Mouse (Mus musculus) heart, postnatal 36 days (tissue): Measurements from ENCODE around the gene Ager. TPM values are rescaled to one million over a fixed set of nuclear protein-coding genes. Genes with fewer than 3 reads are reported as not detected.

Experiments used
- DNase-seq, 2 experiments: peaks; one replicate each; pipeline ENCODE4 v3.0.0; 2021 to 2022
- intact Hi-C: fragments of 180-260 bp; cut with DNase I; formaldehyde crosslinking; loops from one replicate; pipeline ENCODE4 v1.15.1; 2025
- total RNA-seq, 2 experiments: library from RNA; stranded (reverse); gene quantifications; 2 replicates each; pipeline ENCODE4 v1.2.3; 2021

Ager gene
- under 1 TPM; 0.24 to 0.47 TPM for total RNA-seq

DNA sequence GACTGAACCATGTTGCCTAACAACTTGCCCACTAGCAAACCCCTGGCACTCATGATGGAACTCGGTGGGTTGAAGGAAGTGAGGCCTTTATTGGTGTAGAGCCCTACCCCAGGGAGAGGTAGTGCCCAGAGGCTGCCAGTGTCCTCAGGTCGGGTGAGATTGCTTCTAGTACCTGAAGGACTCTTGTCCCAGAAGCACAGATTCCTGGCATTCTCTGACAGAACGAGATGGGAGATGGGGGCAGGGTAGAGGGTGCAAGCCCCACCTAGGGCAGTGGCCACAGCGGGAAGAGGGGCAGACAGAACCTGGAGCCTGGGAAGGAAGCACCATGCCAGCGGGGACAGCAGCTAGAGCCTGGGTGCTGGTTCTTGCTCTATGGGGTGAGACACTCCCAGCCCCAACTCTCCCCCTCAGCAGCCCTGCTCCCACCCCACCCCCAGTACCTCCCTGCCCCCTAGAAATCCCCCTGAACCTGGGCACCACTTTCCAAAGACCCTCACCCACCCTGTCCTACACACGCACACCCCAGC lies at the start of gene Ager:
Ager (plus strand) TSS at position 297 of the 530 bp plus-strand sequence.
- intact Hi-C loops = no loop called here
- no peak for DNase-seq

DNA sequence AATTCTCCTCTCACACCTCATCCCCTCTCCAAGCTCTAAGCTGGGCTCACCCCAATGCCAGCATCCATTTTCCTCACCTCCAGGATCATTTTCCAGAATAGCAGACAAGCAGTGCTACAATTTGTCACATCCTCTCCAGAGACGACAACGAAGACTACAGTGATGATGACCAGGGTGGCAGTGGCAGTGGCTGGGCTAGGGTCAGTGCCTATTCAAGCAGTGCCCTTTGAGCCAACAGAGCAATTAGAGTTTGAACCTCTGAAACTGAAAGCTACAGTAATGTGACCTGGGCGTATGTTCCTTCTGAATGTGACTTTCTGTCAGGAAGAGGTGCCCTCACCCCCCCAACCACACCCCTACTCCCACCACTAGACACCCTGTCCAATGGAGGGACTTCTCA lies 48.5 kb upstream of the Ager start:
- intact Hi-C loops = no loop called here
- no peak for DNase-seq

DNA sequence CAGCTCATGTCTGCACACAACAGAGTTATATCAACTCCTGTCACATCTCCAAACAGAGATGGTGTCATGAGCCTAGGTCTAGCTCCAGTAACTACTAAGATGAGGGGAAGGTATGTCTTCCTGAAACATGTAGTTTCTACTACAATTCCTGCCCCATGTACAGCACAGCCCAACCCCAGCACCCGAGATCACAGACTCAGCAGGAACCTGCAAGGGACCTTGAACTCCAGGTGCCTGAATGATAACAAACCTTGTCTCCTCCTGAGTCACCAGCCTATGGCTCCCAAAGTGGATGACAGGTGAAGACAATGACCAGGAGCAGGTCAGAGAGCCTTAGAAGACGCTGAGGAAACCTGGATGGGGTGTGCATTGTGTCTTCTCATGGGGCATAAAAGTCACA lies 47.8 kb upstream of the Ager start:
- DNase-seq = no peak
- intact Hi-C loops = no loop called here

DNA sequence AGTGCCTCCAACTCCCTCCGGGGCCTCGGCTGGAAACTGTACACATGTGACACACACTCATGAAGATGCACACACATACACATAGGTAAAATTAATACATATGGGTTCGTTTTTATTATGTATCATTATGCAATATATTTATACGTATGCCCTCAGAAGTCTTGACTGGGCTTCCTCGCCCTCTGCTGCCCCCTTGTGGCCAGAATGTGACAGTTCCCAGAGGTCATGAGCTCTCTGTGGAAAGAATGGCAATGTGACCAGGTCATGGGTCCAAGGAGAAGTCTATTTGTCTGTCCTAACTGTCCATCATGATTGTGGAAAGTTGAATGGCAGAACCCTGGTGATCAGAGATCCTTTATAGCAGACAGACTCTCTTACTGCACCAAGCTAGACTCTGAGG lies 42.2 kb upstream of the Ager start:
- intact Hi-C loops = loop anchor here (1.0 to 2.0 kb wide), 2 partner anchors 64 to 115 kb away; no protein-coding TSS in a partner anchor

DNA sequence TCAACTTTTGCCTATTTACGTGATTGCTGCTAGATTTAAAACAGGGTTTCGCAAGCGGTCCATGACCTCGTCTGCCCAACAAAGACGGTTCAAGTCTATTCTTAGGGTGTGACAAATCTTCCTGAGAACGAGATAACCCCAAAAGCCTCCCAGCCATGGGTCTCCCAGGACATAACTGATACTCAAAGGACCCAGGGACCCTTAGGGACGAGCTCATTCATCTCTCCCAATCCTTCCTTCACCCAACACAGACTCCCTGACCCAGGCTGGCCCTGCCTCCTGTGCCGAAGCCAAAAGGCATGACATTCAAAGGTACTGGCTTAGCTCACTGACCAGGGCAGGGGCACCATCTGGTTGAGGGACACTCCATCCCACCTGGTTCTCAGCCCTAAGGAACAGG lies 41.3 kb upstream of the Ager start:
- DNase-seq = no peak
- intact Hi-C loops = no loop called here

More for the DNA sequence above, 42.2 kb upstream of the Ager start:
- peak; percentile 80 to 90 for DNase-seq

DNA sequence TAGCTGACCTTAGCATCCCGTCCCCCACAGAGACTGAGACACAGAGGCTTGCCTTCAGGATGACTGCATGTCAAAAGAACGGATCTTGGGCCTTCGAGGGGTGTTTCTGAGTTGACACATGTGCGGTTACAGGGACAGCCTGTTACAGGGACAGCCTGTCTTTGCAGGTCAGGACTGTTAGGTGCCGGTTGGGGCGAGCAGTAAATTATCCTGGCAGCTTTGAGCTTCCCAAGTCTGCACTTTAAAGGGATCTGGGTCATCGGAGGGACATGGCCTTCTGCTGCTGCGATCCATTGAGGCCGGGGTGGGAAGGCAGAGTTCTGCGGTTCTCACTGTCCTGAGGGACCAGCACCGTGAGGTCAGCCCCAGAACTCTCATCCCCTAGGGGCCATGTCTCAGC lies 40.3 kb upstream of the Ager start:
- intact Hi-C loops = no loop called here

DNA sequence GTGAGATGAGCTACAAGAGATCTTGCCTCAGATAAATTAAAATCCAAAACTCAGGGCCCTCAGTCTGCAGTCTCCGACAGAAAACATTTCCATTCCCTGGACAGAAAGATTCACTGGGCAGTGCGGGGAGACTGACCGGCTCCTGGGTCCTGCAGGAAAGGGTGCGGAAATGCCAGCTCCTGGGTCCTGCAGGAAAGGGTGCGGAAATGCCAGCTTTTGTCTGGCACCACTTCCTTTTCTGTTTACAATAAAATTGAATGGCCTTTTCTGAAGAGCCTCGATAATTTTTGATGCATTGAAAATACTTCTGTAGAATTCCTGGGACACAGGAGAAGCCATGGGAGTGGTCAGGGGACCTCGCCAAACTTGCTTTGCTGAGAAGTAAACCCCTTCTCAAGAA lies 38.5 kb upstream of the Ager start:
- intact Hi-C loops = no loop called here
- no peak for DNase-seq

More for the DNA sequence above, 40.3 kb upstream of the Ager start:
- no peak for DNase-seq

DNA sequence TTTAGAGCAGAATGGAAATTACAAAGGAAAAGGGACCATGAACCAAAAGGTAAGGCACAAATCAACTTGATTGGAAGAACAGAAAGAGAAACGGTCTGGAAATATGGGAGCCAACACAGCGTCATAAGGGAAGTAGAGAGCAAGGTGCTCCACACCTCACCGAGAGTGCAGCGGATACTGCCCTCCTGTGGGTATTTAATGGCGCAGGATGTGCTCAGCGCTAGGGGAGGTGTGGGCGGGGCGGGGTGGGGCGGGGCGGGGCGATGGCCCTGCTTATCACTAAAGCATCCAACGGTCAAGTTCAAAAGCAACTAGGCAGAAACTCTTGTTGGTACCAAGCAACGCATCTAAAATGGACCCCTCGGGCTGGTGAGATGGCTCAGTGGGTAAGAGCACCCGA lies 37.8 kb upstream of the Ager start:
- intact Hi-C loops = no loop called here
- no peak for DNase-seq

DNA sequence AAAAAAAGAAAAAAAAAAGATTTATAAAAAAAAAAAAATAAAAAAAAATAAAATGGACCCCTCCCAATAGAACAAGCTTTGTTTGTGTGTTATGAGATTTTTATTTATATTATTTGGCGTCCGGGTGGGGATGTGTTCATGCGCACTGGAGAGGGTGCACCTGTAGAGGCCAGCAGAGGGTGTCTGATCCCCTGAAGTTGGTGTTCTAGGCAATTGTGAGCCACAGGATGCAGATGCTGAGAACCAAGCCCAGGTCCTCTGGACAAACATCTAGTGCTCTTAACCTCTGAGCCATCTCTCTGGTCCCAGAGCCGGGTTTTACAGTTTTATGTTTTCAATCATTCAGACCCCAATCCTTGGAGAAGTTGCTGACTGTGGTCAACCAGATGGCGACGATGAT lies 37.2 kb upstream of the Ager start:
- intact Hi-C loops = no loop called here
- no peak for DNase-seq

DNA sequence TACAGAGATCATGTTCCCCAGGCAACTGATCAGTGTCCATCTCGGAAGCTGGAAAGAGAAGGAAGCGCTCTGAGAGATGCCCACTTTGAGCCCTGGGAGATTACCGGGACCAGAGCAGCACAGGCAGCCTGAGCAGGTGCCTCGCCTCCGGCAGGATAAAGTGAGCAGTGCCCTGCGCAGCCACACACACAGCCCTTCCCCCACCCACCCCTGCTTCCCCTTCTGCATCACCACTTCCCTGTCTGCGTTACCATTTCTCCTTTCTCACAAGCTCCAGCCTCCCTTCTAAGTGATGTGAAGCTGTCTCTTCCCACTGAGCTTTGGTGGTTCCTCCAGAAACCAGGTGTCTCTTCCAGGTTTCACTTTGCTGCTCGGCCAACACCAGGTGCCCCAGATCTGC lies 36.5 kb upstream of the Ager start:
- intact Hi-C loops = no loop called here
- DNase-seq = no peak

DNA sequence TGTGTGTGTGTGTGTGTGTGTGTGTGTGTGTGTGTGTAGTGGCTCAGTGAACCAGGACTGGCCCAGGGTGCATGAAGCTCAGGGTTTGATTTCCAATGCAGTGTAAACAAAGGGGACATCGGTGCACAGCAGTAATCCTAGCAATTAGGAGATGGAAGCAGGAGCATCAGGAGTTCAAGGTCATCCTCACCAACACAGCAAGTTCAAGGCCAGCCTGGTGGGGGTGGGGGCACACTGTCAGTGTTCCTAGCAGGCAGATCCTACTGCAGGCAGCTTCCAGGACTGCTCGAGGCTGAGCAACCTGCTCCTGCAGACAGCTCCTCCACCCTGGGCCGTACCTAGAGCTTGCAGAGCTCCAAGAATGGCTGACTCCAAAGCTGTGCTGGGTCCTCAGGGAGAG lies 35.1 kb upstream of the Ager start:
- intact Hi-C loops = no loop called here
- no peak for DNase-seq

DNA sequence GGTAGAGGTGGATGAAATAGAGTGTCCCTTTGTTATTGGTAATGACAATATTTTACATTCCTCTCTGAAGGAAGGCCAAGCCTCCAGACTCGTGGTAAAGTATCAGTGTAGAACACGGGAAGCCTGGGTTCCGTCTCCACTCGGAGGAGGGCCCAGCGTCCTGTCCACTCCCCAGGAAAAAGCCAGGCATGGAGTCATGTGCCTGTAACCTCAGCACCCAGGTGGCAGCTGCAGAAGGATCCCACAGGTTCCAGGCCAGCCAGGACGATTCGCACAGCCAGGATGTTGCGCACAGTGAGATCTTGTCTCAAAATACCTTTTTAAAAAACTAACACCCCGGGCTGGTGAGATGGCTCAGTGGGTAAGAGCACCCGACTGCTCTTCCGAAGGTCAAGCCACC lies 34.3 kb upstream of the Ager start:
- DNase-seq = no peak
- intact Hi-C loops = no loop called here

DNA sequence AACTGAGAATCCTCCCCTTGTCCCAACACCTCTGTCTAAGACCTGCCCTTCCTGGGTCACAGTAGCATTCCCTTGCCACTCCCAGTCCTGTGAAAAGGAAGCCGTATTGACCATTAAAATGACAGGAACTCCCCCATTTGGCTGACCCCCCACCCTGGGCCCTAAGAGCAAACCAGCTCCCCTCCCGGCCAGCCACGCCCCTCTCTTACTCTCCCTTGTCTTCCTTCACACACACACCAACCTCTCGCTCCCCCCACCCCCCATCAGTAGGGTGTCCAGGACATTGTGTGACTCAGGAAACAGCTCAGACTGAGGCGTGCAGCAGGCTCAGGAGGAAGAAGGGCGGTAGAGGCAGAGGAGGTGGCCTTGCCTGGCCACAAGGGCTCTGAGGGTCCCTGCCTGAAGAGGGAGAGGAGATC lies 33.6 kb upstream of the Ager start, which contains the start of gene Notch4:
Notch4 (plus strand) TSS at position 266 of the 419 bp plus-strand sequence.
- intact Hi-C loops = loop anchor here (2.0 kb wide), 1 partner anchor 23 kb away; no protein-coding TSS in a partner anchor
- peak; percentile 60 to 64 for DNase-seq

DNA sequence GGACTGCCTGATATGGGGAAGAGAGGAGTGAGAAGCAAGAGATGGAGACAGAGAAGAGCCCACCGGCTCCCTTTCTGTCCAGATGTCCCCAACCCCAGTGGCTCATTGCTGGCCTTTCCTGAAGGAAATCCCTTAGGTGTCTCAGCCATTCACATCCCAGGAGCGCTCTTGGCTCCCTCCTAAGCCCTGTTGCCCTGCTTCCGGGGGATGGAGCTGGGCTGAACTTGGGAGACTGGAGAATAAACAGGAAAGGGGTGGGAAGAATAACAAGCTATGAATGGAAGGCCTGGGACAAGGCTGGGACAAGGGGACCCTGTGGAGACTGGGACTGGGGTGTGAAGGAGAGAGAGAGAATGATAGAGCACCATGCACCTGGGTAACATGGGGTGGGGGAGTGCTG lies 32.9 kb upstream of the Ager start:
- DNase-seq = peak; percentile 54 to 56
- intact Hi-C loops = loop anchor here (2.0 kb wide), 1 partner anchor 22 kb away; no protein-coding TSS in a partner anchor

DNA sequence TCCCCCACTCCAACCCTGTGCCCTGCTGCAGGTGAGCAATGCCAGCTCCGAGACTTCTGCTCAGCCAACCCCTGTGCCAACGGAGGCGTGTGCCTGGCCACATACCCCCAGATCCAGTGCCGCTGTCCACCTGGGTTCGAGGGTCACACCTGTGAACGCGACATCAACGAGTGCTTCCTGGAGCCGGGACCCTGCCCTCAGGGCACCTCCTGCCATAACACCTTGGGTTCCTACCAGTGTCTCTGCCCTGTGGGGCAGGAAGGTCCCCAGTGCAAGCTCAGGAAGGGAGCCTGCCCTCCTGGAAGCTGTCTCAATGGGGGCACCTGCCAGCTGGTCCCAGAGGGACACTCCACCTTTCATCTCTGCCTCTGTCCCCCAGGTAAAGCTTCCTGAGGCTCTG lies 30.4 kb upstream of the Ager start:
- no peak for DNase-seq
- intact Hi-C loops = no loop called here

DNA sequence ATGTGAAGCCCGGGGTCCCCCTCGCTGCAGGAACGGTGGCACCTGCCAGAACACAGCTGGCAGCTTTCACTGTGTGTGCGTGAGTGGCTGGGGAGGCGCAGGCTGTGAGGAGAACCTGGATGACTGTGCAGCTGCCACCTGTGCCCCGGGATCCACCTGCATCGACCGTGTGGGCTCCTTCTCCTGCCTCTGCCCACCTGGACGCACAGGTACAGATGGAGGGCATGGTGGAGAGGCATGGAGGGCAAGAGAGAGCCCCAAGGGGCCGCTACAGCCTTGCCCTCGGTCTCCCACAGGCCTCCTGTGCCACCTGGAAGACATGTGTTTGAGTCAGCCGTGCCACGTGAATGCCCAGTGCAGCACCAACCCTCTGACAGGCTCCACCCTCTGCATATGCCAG lies 29.2 kb upstream of the Ager start:
- no peak for DNase-seq
- intact Hi-C loops = no loop called here

DNA sequence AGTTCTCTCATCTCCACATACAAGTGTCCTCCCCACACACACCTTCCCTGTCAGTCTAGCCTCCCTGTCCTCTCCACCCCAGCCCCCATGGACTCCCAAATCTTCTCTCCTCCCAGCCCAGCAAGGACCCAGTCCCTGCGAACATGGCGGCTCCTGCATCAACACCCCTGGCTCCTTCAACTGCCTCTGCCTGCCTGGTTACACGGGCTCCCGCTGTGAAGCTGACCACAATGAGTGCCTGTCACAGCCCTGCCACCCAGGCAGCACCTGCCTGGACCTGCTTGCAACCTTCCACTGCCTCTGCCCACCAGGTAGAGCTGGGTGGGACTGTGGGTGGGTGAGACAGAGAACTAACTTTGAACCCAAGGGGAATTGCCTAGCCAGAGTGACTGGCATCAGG lies 27.7 kb upstream of the Ager start:
- intact Hi-C loops = no loop called here
- DNase-seq = no peak

DNA sequence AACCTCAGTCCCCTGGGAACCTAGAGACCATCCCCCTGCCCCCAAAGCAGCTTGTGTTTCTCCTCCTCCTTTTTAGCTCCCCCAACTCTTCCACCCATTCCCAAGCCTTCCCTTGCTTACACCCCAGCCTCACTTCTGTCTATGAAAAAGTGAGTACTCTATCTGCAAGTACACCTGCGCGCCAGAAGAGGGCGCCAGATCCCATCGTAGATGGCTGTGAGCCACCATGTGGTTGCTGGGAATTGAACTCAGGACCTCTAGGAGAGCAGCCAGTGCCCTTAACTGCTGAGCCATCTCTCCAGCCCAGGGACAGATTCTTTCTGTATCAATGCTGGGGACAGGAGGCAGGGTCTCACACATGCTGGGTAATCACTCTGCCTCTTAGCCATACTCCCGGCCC lies 25.8 kb upstream of the Ager start:
- intact Hi-C loops = loop anchor here (2.0 kb wide), 1 partner anchor 47 kb away; no protein-coding TSS in a partner anchor
- DNase-seq = peak in 1 of 2 experiments; percentile 29

DNA sequence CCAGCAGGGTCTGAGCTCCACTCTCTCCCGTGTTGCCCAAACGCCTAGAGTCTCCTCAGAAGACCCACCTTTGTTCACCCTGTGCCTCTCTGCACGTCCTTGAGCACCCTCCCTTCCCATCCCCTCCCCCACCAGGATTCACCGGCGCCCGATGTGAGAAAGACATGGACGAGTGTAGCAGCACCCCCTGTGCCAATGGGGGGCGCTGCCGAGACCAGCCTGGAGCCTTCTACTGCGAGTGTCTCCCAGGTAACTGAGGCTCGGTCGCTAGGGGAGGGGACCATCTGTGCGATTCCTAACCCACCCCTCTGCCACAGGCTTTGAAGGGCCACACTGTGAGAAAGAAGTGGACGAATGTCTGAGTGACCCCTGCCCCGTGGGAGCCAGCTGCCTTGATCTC lies 25.3 kb upstream of the Ager start:
- intact Hi-C loops = loop anchor here (2.0 kb wide), 1 partner anchor 46 kb away; no protein-coding TSS in a partner anchor
- no peak for DNase-seq

DNA sequence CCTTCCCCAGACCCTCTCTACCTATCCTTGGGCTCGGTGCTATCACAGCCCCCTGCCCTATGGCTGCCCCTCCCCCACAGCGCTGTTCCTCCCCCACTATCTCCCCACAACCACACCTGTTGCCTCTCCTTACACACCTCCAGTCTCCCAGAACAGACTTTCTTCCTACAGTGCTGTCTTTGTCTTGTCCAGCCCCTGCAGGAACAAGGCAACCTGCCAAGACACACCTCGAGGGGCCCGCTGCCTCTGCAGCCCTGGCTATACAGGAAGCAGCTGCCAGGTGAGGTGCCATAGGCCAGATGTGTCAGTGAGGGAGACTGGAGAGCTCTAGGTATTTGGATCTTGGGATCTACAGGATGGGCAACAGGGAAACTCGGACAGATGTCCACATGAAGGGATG lies 21.1 kb upstream of the Ager start:
- intact Hi-C loops = no loop called here
- DNase-seq = no peak

DNA sequence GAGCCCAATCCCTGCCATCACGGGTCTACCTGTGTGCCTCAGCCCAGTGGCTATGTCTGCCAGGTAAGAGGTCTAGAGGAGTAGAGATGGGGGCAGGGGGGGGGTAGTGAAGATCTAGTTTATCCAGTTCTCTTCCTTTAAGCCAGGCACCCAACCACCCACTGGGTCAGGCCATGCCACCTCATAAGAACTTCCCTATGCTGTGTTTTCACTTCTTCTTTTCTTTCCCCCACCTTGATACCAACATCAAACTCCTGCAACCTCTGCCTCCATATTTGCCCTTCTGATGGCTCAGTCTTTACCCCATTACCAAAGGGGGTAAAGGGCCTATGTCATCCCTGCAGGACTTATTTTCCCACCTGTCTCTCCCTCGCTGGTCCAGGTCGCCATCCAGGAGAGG lies 19.6 kb upstream of the Ager start:
- DNase-seq = no peak
- intact Hi-C loops = no loop called here

DNA sequence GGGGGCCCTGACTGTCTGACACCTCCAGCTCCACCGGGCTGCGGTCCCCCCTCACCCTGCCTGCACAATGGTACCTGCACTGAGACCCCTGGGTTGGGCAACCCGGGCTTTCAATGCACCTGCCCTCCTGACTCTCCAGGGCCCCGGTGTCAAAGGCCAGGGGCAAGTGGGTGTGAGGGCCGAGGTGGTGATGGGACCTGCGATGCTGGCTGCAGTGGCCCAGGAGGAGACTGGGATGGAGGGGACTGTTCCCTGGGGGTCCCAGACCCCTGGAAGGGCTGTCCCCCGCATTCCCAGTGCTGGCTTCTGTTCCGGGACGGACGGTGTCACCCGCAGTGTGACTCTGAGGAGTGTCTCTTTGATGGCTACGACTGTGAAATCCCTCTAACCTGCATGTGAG lies 15.1 kb upstream of the Ager start:
- intact Hi-C loops = no loop called here
- no peak for DNase-seq

DNA sequence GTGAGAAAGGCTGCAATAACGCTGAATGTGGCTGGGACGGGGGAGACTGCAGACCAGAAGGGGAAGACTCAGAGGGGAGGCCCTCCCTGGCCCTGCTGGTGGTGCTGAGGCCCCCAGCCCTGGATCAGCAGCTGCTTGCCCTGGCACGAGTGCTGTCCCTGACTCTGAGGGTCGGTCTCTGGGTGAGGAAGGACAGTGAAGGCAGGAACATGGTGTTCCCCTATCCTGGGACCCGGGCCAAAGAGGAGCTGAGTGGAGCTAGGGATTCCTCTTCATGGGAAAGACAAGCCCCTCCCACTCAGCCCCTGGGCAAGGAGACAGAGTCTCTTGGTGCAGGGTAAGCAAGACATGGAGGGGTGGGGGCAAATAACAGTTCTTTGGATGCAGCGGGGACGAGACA lies 14.3 kb upstream of the Ager start:
- no peak for DNase-seq
- intact Hi-C loops = no loop called here
